Mouse (Mus musculus) CH12.LX (cell line): Measurements from ENCODE around the gene Rbks.

Experiments
- BHLHE40 ChIP-seq: IDR thresholded peaks from 2 replicates; pipeline ENCODE4 v1.6.1; 2011; ENCODE audit warnings: mild to moderate bottlenecking, low read depth, low read length, improper control_type of control experiment
- CTCF ChIP-seq, 2 experiments: IDR thresholded peaks in 1 of 2; conservative IDR thresholded peaks in 1 of 2; 2 replicates each; pipeline ENCODE4 v1.5.1; 2011 to 2012; ENCODE audit warnings: low read depth in 2 of 2, low read length in 2 of 2, improper control_type of control experiment in 1 of 2, inconsistent platforms in 1 of 2, mild to moderate bottlenecking in 1 of 2, moderate library complexity in 1 of 2
- EP300 ChIP-seq: IDR thresholded peaks from 2 replicates; pipeline ENCODE4 v1.6.1; 2011; ENCODE audit warnings: low read length, improper control_type of control experiment
- HCFC1 ChIP-seq: IDR thresholded peaks from 2 replicates; pipeline ENCODE4 v1.6.1; 2012; ENCODE audit warnings: low read depth, mild to moderate bottlenecking, inconsistent platforms, low read length, improper control_type of control experiment
- IRF4 ChIP-seq: IDR thresholded peaks from 2 replicates; pipeline ENCODE4 v1.6.1; 2014; ENCODE audit warnings: low read depth, mild to moderate bottlenecking, inconsistent platforms, low read length, improper control_type of control experiment
- JUND ChIP-seq: conservative IDR thresholded peaks from 2 replicates; pipeline ENCODE4 v1.6.1; 2011; ENCODE audit warnings: low read depth, low read length, improper control_type of control experiment
- MAFK ChIP-seq: IDR thresholded peaks from 2 replicates; pipeline ENCODE4 v1.6.1; 2011; ENCODE audit warnings: low read length, improper control_type of control experiment; ENCODE audit not compliant: insufficient replicate concordance
- MYC ChIP-seq: IDR thresholded peaks from 2 replicates; pipeline ENCODE4 v1.6.1; 2011; ENCODE audit warnings: low read depth, mild to moderate bottlenecking, improper control_type of control experiment, low read length
- POLR2A ChIP-seq: IDR thresholded peaks from 2 replicates; pipeline ENCODE4 v1.6.1; 2011; ENCODE audit warnings: low read depth, mild to moderate bottlenecking, improper control_type of control experiment, low read length
- POLR2AphosphoS2 ChIP-seq: IDR thresholded peaks from 2 replicates; pipeline ENCODE4 v1.6.1; 2011; ENCODE audit warnings: low read depth, low read length, improper control_type of control experiment
- TCF12 ChIP-seq: IDR thresholded peaks from 2 replicates; pipeline ENCODE4 v1.6.1; 2014; ENCODE audit warnings: low read depth, mild to moderate bottlenecking, inconsistent platforms, low read length, improper control_type of control experiment
- ZKSCAN1 ChIP-seq: IDR thresholded peaks from 2 replicates; pipeline ENCODE4 v1.6.1; 2012; ENCODE audit warnings: low read depth, inconsistent platforms, low read length, improper control_type of control experiment, borderline replicate concordance

- TF ChIP-seq MAFK = no peak
- no peak for TF ChIP-seq IRF4
- TF ChIP-seq TCF12 = no peak
- TF ChIP-seq HCFC1 = no peak
- no peak for TF ChIP-seq CTCF (conservative IDR thresholded peaks at IDR 0.05 in 1 of 2, IDR thresholded peaks at IDR 0.05 in 1 of 2; ENCODE audit: low read depth in 2 of 2, low read length in 2 of 2)
- TF ChIP-seq POLR2AphosphoS2 = no peak
- TF ChIP-seq EP300 = no peak
- TF ChIP-seq BHLHE40 = no peak
- TF ChIP-seq MYC = no peak
- TF ChIP-seq JUND = no peak
- no peak for TF ChIP-seq POLR2A
- TF ChIP-seq ZKSCAN1 = no peak
These were observed 18.2 kb upstream of the Rbks start for GRCm38 (mm10) chr5:31715486-31716150.
